Mouse (Mus musculus) E14TG2a.4 (cell line): Measurements from ENCODE around the gene Pdhx.

ENCODE experiments used
- CTCF ChIP-seq: conservative IDR thresholded peaks from 2 replicates; pipeline ENCODE4 v1.5.1; 2014; ENCODE audit warnings: low read length
- NANOG ChIP-seq: IDR thresholded peaks from 2 replicates; pipeline ENCODE4 v1.6.1; 2014; ENCODE audit warnings: borderline replicate concordance, low read length, mixed read lengths
- POU5F1 ChIP-seq: IDR thresholded peaks from 2 replicates; pipeline ENCODE4 v1.6.1; 2014; ENCODE audit warnings: low read length, borderline replicate concordance

DNA sequence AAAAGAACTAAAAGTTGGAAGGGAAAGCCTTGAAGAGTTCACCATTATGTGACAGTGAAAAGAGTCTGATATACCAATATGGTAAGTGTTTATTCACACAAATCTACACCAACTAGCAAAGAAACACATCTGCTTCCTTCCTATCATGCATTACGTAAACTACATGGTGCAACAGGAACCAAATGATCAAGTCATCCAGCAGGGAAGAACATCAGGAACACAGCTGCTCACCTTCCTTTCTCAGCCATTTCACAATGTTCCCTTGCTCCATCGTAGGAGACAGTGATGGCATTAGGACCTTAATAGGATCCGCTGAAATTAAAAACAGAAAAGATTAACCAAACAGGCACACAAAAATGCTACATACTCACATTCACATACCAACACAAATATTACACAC lies 15.0 kb downstream of the Pdhx start:
- no peak for TF ChIP-seq CTCF
- no peak for TF ChIP-seq NANOG
- no peak for TF ChIP-seq POU5F1
